Mouse (Mus musculus) heart, postnatal 0 days (tissue): Measurements from ENCODE around the gene Abraxas2.

Source experiments
- CTCF ChIP-seq: IDR thresholded peaks from 2 replicates; pipeline ENCODE4 v1.5.1; 2016; ENCODE audit warnings: antibody characterized with exemption, control low read depth, low read depth
- EP300 ChIP-seq: IDR thresholded peaks from 2 replicates; pipeline ENCODE4 v1.6.1; 2016; ENCODE audit warnings: antibody characterized with exemption, low read depth

- TF ChIP-seq CTCF (no peak), EP300 (no peak)
Observed at GRCm38 (mm10) chr7:132817056-132817455, 42.0 kb upstream of the Abraxas2 start.
